Mouse (Mus musculus): ENCODE measurements around the gene Sh3bp5. TPM values are rescaled to one million over a fixed set of nuclear protein-coding genes. Genes with fewer than 3 reads are reported as not detected.

Sh3bp5 gene
- 79.2 TPM for total RNA-seq (2023)

GRCm38 (mm10) chr14:31435930-31436693, at the start of gene Sh3bp5:
Sh3bp5 (minus strand) TSS chr14:31436078.

DNA sequence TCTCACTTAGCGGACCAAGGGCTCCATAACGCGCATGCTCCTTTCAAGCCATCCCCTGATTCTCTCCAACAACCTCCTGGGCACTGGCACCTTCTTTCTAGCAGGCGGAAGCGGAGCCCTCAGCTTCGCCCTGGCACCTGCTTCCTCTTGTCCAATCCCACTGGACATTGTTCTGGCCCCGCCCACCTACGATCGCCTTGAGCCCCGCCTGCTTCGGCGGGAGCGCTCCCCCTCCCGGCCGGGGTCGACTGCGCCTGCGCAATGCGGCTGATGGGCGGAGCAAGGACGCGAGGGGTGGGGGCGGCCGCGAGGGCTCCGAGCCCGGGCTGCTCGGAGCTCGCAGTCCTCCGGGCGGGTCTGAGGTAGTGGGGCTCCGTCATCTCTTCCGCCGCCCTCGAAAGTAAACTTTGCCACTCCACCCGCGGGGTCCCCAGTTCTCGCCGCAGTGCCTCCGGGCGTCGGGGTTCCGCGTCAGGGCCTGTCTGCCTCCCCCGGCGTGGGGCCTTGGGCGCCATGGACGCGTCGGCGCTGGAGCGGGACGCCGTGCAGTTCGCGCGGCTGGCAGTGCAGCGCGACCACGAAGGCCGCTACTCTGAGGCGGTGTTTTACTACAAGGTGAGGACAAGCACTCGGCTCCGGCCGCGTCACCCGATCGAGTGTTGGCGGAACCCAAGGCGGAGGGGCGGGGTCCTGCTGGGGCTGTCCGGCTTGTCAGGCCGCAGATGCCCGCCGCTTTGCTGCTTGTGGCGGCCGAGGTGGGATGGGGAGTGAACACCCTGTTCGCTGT, 99.3 kb downstream of the Sh3bp5 start, which contains the start of gene Capn7:
TSS of gene Capn7 (plus strand) at position 270 of the 787 bp plus-strand sequence.

DNA sequence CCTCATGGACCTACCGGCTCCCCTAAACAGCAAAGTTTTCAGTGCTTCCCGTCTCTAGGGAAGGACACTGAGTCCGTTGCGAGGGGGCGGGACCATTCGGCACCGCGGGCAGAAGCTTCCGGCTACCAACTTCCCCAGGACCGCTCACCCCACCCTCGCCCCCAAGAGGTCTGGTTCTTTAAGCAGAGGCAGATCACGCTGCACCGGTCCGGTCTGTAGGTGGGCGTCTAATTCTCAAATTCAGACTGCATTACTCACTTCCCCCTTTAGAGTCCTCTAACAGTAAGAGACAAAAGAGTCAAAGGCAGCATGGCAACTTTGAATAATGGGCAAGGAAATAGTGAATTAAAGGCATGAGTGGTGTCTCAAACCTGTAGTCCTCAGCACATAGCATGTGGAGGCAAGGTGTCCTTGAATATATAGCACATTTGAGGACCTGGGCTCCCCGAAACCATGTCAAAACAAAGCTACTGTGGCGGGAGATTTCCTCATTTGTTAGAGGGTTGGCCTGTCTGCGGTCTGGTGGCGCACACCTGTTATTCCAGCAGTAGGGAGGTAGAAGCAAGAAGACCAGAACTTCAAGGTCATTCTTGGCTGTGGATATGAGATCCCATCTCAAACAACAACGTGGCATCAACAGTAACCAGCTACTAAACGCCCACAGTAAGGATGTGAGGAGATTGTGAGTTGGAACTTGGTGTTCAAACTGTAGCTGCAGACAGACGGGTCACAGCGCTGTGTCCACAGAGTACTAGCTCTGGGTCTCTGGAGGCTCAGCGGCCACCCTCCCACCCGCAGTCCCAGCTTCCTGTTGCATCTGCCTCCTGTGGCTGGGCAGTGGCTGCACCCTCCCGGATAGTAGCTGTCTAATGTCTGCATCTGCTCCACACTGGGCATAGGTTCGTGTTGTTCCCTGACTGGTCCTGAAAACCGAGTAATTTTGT, 111.8 kb downstream of the Sh3bp5 start, which contains the start of gene Dnah1:
TSS of gene Dnah1 (minus strand) at position 48 of the 944 bp plus-strand sequence.

Other genes with a start within 250 kb of the Sh3bp5 start
- not detected for gene Tnnc1, start 227.8 kb downstream of the Sh3bp5 start, total RNA-seq (2023)
- 439 TPM for gene Nisch, start 219.1 kb downstream of the Sh3bp5 start, total RNA-seq (2023)
- gene Sema3g, start 218.2 kb downstream of the Sh3bp5 start, total RNA-seq (2023), result not detected
- 7.5 TPM for gene Phf7, start 184.8 kb downstream of the Sh3bp5 start, total RNA-seq (2023)
- 113 TPM for gene Bap1, start 184.6 kb downstream of the Sh3bp5 start, total RNA-seq (2023)
- gene Dnah1, start 112.2 kb downstream of the Sh3bp5 start, total RNA-seq (2023), result not detected
- gene Capn7, start 99.4 kb downstream of the Sh3bp5 start, total RNA-seq (2023), result 49.2 TPM
- gene Eaf1, start 58.3 kb upstream of the Sh3bp5 start, total RNA-seq (2023), result 34.5 TPM
- gene Mettl6, start 59.0 kb upstream of the Sh3bp5 start, total RNA-seq (2023), result 49.0 TPM
- 0.53 TPM for gene Colq, start 155.3 kb upstream of the Sh3bp5 start, total RNA-seq (2023)
- not detected for gene Gm49387, start 204.8 kb upstream of the Sh3bp5 start, total RNA-seq (2023)
- 8.9 TPM for gene Btd, start 204.9 kb upstream of the Sh3bp5 start, total RNA-seq (2023)
- 22.6 TPM for gene Hacl1, start 205.2 kb upstream of the Sh3bp5 start, total RNA-seq (2023)

Measured in CD4-positive naive resting alpha-beta T cell, adult 57 days (primary cell).